Mouse (Mus musculus) neural tube, embryonic 12.5 days (tissue): ENCODE results near the gene Lin7a. TPM values are rescaled to one million over a fixed set of nuclear protein-coding genes. Genes with fewer than 3 reads are reported as not detected.

Source experiments
- ATAC-seq: fragments of 200-750 bp; cut with Nextera tagmentation; 2 replicates; pipeline ENCODE4 v1.8.0; 2017; ENCODE audit warnings: low read depth, mild to moderate bottlenecking, moderate TSS enrichment, moderate library complexity; ENCODE audit not compliant: low FRiP score
- H3K27ac ChIP-seq: fragments of 300-500 bp; sonication (generic); 2 replicates; pipeline ENCODE4 v1.5.1; 2016
- H3K27me3 ChIP-seq: fragments of 300-500 bp; sonication (generic); replicated peaks from 2 replicates; pipeline ENCODE4 v1.6.1; 2016; ENCODE audit warnings: mild to moderate bottlenecking
- H3K36me3 ChIP-seq: fragments of 300-500 bp; sonication (generic); 2 replicates; pipeline ENCODE4 v1.6.1; 2016; ENCODE audit warnings: mild to moderate bottlenecking
- H3K4me1 ChIP-seq: fragments of 300-500 bp; sonication (generic); 2 replicates; pipeline ENCODE4 v1.6.1; 2016
- H3K4me2 ChIP-seq: fragments of 300-500 bp; sonication (generic); replicated peaks from 2 replicates; pipeline ENCODE4 v1.6.1; 2016; ENCODE audit warnings: mild to moderate bottlenecking
- H3K4me3 ChIP-seq: fragments of 300-500 bp; sonication (generic); 2 replicates; pipeline ENCODE4 v1.5.1; 2016
- H3K9ac ChIP-seq: fragments of 300-500 bp; sonication (generic); 2 replicates; pipeline ENCODE4 v1.6.1; 2016; ENCODE audit warnings: mild to moderate bottlenecking
- H3K9me3 ChIP-seq: fragments of 300-500 bp; sonication (generic); 2 replicates; pipeline ENCODE4 v1.6.1; 2016; ENCODE audit warnings: mild to moderate bottlenecking
- WGBS: fragments of 180-500 bp; shearing (Covaris S2); methylation state at CpG from one replicate; pipeline ENCODE4 v1.1.7; 2016; 5-methylcytosine and 5-hydroxymethylcytosine counted together
- polyA plus RNA-seq: library from polyadenylated mRNA; unstranded; fragments of >200 nt; fragmentation: Nextera tagmentation; extraction: Ambion mirVana; gene quantifications from 2 replicates; pipeline ENCODE4 v1.2.1, GENCODE M21; 2016

The Lin7a gene
- polyA plus RNA-seq: 39.5 and 44.1 TPM in 2 replicates

DNA sequence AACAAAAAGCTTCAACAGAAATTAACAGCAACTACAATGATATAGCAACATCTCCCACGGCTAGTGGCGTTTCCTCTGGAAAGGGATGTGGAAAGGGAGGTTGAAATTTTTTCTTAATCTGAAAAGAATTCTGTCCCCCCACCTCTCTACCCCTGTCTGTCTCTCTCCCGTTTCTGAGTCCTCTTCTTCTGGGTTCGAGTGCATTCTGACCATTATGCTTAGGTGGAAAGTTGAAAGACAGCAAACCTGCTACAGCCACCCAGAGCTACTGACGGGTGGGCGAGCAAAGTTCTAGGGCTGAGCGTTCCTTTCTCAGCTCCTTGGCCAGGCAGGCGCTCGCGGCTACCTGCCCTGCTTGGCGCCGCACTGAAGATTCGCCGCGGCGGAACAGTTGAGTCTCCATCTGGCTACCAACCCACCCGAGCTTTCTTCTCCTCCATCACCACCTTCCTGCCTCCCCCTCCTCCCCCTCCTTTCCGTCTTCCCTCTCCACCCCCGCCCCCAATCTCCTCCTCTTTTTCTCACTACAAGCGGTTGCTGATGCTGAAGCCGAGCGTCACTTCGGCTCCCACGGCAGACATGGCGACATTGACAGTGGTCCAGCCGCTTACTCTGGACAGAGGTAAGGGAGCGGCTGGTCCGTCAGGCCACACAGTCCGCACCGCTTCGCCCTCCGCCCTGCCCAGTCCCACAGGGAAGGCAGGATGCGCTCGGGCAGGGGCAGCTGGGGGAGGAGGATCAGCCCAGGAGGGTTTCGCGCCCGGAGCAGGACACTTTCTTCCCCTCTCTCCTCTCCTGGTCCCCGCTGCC is at the start of gene Lin7a:
Gene Lin7a, plus strand, starts transcription at position 366 of the 810 bp plus-strand sequence.
- Histone ChIP-seq H3K4me3 (peak within 1 kb of the TSS; percentile 73), H3K27me3 (peaks cover 3% of the 10 kb centered on the region; the same call in 1 of the 2 replicates), H3K36me3 (no peaks in the 10 kb centered on the region), H3K9me3 (no peaks in the 10 kb centered on the region), H3K4me1 (peaks cover 4% of the 10 kb centered on the region; the same call in 1 of the 2 replicates), H3K9ac (peak within 1 kb of the TSS; percentile 84), H3K4me2 (peak within 1 kb of the TSS; percentile 90), H3K27ac (peak within 1 kb of the TSS; percentile 60)
- ATAC-seq: peak; percentile 81
- WGBS: under 1% methylated on average over 38 of the region's 38 CpGs

GRCm38 (mm10) chr10:107221726-107222125 is 49.8 kb upstream of the Lin7a start:
- no peaks in the 10 kb centered on the region for H3K4me1 ChIP-seq
- H3K27me3 ChIP-seq: no peaks in the 10 kb centered on the region
- H3K4me2 ChIP-seq: no peak overlapping the region
- H3K36me3 ChIP-seq: no peaks in the 10 kb centered on the region
- H3K4me3 ChIP-seq: no peak overlapping the region
- no peak overlapping the region for H3K27ac ChIP-seq
- ATAC-seq: no peak
- H3K9ac ChIP-seq: no peak overlapping the region
- WGBS: 80% methylated on average over 2 of the region's 2 CpGs
- H3K9me3 ChIP-seq: no peaks in the 10 kb centered on the region

GRCm38 (mm10) chr10:107222406-107223185 is 48.9 kb upstream of the Lin7a start:
- Histone ChIP-seq H3K4me3 (no peak overlapping the region), H3K36me3 (no peaks in the 10 kb centered on the region), H3K4me1 (no peaks in the 10 kb centered on the region), H3K27me3 (no peaks in the 10 kb centered on the region), H3K9me3 (no peaks in the 10 kb centered on the region), H3K4me2 (no peak overlapping the region), H3K9ac (no peak overlapping the region), H3K27ac (no peak overlapping the region)
- 58% methylated on average over 8 of the region's 8 CpGs for WGBS
- ATAC-seq: peak; percentile 51; the same call in 1 of the 2 replicates

DNA sequence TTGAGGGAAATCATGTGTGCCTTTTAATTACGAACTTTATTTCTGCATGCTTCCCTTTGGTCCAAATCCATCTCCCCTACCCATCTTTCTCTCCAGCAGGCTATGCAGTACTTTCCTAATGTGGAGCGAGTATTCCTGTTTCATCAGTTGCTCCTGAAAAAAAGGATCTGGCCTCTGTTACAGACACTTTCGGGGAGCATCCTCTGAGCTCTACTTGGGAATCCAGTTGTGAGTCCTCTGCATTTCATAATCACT is 48.4 kb upstream of the Lin7a start:
- H3K27me3 ChIP-seq: no peaks in the 10 kb centered on the region
- WGBS: 92% methylated on average over 3 of the region's 3 CpGs
- H3K9me3 ChIP-seq: no peaks in the 10 kb centered on the region
- no peak overlapping the region for H3K4me3 ChIP-seq
- no peak overlapping the region for H3K4me2 ChIP-seq
- no peak for ATAC-seq
- H3K9ac ChIP-seq: no peak overlapping the region
- H3K36me3 ChIP-seq: no peaks in the 10 kb centered on the region
- H3K27ac ChIP-seq: no peak overlapping the region
- H3K4me1 ChIP-seq: no peaks in the 10 kb centered on the region

DNA sequence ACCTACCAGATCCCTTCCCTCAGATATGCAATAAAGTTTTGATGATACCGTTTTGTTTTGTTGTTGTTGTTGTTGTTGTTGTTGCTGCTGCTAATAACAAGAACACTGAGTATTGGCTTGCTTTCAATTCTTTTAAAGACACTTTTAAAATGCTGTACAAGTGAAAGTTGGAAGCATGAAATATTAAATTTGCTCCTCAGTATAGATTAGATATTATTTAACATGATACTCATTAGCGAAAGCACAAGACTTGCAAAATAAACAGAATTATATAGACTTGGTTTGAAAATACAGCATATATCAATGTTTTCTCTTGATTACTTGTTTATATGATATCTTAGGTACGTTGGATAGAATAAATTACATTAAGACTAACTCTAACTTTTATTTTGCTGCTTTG is 47.7 kb upstream of the Lin7a start:
- H3K4me2 ChIP-seq: no peak overlapping the region
- no peak overlapping the region for H3K4me3 ChIP-seq
- H3K9me3 ChIP-seq: no peaks in the 10 kb centered on the region
- no peak overlapping the region for H3K27ac ChIP-seq
- WGBS: 89% methylated on average over 3 of the region's 3 CpGs
- H3K36me3 ChIP-seq: no peaks in the 10 kb centered on the region
- no peak overlapping the region for H3K9ac ChIP-seq
- H3K4me1 ChIP-seq: no peaks in the 10 kb centered on the region
- ATAC-seq: no peak
- no peaks in the 10 kb centered on the region for H3K27me3 ChIP-seq

- Histone ChIP-seq H3K4me3 (no peak overlapping the region), H3K9ac (no peak overlapping the region), H3K4me1 (no peaks in the 10 kb centered on the region), H3K27ac (no peak overlapping the region), H3K9me3 (no peaks in the 10 kb centered on the region), H3K36me3 (no peaks in the 10 kb centered on the region), H3K27me3 (no peaks in the 10 kb centered on the region), H3K4me2 (no peak overlapping the region)
- ATAC-seq: no peak
- 85% methylated on average over 6 of the region's 6 CpGs for WGBS
Observed at GRCm38 (mm10) chr10:107224596-107225330, 46.7 kb upstream of the Lin7a start.

DNA sequence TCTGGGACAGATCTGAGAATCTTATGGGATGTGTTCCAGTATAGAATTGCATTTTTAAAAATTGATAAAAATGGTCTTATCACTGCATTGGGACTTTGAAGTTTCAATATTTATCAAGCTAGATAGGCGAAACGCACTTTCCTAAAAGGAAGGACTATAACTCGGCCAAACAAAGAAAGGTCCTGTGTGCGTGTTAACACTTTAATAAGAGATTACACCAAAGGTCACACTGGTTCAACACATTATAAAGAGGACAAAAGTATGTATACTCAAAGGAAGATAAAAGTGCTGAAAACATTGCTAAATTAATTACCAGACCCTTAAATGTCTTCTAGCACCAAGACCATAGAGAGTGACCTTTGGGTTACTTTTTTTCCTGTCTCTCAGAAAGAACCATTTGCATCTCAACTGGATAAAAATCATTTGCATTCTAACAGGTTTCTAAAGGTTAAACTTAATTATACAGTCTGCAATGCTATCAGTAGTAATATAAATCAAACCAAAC is 46.1 kb upstream of the Lin7a start:
- no peak overlapping the region for H3K4me2 ChIP-seq
- no peak overlapping the region for H3K27ac ChIP-seq
- H3K9ac ChIP-seq: no peak overlapping the region
- H3K27me3 ChIP-seq: no peaks in the 10 kb centered on the region
- ATAC-seq: no peak
- no peaks in the 10 kb centered on the region for H3K36me3 ChIP-seq
- no peaks in the 10 kb centered on the region for H3K9me3 ChIP-seq
- WGBS: 35% methylated on average over 4 of the region's 4 CpGs
- H3K4me3 ChIP-seq: no peak overlapping the region
- H3K4me1 ChIP-seq: no peaks in the 10 kb centered on the region

DNA sequence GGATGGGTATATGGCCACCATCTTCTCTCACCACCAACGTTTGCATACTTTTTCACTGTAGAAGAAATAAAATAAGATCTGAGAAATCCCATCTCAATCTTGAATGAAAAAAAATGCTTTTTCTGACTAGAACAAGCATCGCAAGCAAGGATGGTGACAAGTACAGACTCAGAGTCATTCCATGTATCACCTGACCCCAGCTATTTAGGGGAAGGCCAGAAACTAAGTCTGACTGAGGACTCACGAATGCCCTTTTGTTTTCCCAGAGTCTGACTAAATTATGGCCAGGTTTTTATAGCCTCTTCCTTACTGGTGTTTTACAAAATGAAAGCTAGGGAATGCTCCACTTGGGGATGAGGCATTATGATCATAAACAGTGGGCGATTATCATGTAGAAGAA is 45.6 kb upstream of the Lin7a start:
- Histone ChIP-seq H3K27ac (no peak overlapping the region), H3K9me3 (no peaks in the 10 kb centered on the region), H3K9ac (no peak overlapping the region), H3K4me2 (no peak overlapping the region), H3K4me1 (no peaks in the 10 kb centered on the region), H3K27me3 (no peaks in the 10 kb centered on the region), H3K36me3 (no peaks in the 10 kb centered on the region), H3K4me3 (no peak overlapping the region)
- ATAC-seq: no peak
- WGBS: 65% methylated on average over 4 of the region's 4 CpGs

DNA sequence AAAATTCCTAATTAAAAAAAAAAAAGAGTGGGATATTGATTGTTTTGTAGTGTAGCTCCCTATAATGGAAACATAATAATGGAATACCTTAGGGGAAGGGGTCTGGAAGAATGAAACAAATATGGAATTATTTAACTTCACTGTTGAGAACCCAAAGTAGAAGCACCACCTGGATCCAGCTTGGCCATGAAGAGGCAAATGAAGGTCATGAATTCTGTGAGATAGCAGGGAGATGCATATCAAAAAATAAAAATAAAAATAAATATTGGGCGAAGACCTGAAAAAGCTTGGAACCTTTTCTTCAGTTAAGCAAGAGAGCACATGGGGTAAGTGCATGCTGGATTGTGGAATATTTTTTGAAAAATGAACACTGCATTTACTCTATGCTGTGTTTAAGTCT is 43.6 kb upstream of the Lin7a start:
- H3K4me3 ChIP-seq: no peak overlapping the region
- ATAC-seq: no peak
- H3K4me1 ChIP-seq: no peaks in the 10 kb centered on the region
- H3K36me3 ChIP-seq: no peaks in the 10 kb centered on the region
- no peak overlapping the region for H3K4me2 ChIP-seq
- H3K27me3 ChIP-seq: no peaks in the 10 kb centered on the region
- H3K9me3 ChIP-seq: no peaks in the 10 kb centered on the region
- no peak overlapping the region for H3K9ac ChIP-seq
- 98% methylated on average over 1 of the region's 1 CpGs for WGBS
- H3K27ac ChIP-seq: no peak overlapping the region

GRCm38 (mm10) chr10:107228776-107229175 is 42.7 kb upstream of the Lin7a start:
- H3K4me3 ChIP-seq: no peak overlapping the region
- H3K27ac ChIP-seq: no peak overlapping the region
- no peak overlapping the region for H3K9ac ChIP-seq
- no peaks in the 10 kb centered on the region for H3K9me3 ChIP-seq
- H3K4me1 ChIP-seq: no peaks in the 10 kb centered on the region
- ATAC-seq: no peak
- H3K4me2 ChIP-seq: no peak overlapping the region
- no peaks in the 10 kb centered on the region for H3K27me3 ChIP-seq
- WGBS: 89% methylated on average over 5 of the region's 5 CpGs
- H3K36me3 ChIP-seq: no peaks in the 10 kb centered on the region

- 58% methylated on average over 3 of the region's 3 CpGs for WGBS
- H3K4me1 ChIP-seq: no peaks in the 10 kb centered on the region
- H3K27me3 ChIP-seq: no peaks in the 10 kb centered on the region
- no peaks in the 10 kb centered on the region for H3K36me3 ChIP-seq
- no peak overlapping the region for H3K9ac ChIP-seq
- H3K4me2 ChIP-seq: no peak overlapping the region
- no peaks in the 10 kb centered on the region for H3K9me3 ChIP-seq
- H3K27ac ChIP-seq: no peak overlapping the region
- H3K4me3 ChIP-seq: no peak overlapping the region
- ATAC-seq: no peak
Observed at GRCm38 (mm10) chr10:107229416-107229815, 42.1 kb upstream of the Lin7a start.
